8 mouse cellular contexts compared by ENCODE assay signal in genomic region chrX:70384917-70385275, GRCm38 (mm10). TPM values are rescaled to one million over a fixed set of nuclear protein-coding genes. Genes with fewer than 3 reads are reported as not detected.
A peak's percentile ranks its signal among the peaks of the same experiment; 100 is the strongest.
DNase-seq lines count a peak whose midpoint lies in the region; ATAC-seq and TF ChIP-seq lines count a peak whose summit lies in the region.

No protein-coding gene starts in this region.

- no peak for DNase-seq in lung, embryonic 14.5 days
- DNase-seq in lung, postnatal 25 days (ENCODE audit: low spot score), result no peak
- DNase-seq in limb, embryonic 10.5 days (ENCODE audit: low spot score), result no peak
- no peak for DNase-seq in thymus, adult 18-20 months
- DNase-seq in spleen, postnatal 10 days (ENCODE audit: low spot score in 2 of 2), result no peak

- no peak overlapping the region for H3K9ac ChIP-seq in lung, embryonic 14.5 days
- H3K9ac ChIP-seq in embryonic facial prominence, embryonic 15.5 days, result no peak overlapping the region
- H3K9ac ChIP-seq in neural tube, embryonic 15.5 days (replicated peaks), result peak overlapping the region; percentile 48

- 52% methylated on average over 3 of the region's 3 CpGs for WGBS in lung, embryonic 14.5 days
- WGBS in embryonic facial prominence, embryonic 15.5 days, result 48% methylated on average over 3 of the region's 3 CpGs
- WGBS in limb, embryonic 10.5 days, result 46% methylated on average over 3 of the region's 3 CpGs
- WGBS in neural tube, embryonic 15.5 days, result 59% methylated on average over 3 of the region's 3 CpGs

- peak overlapping the region; percentile 78; the same call in 1 of the 2 replicates for H3K27ac ChIP-seq in lung, embryonic 14.5 days (ENCODE audit: low read depth)
- peak overlapping the region; percentile 90; the same call in 1 of the 2 replicates for H3K27ac ChIP-seq in embryonic facial prominence, embryonic 15.5 days (replicated peaks)
- peak overlapping the region; percentile 85 for H3K27ac ChIP-seq in limb, embryonic 10.5 days
- peak overlapping the region; percentile 85 for H3K27ac ChIP-seq in neural tube, embryonic 15.5 days (replicated peaks)

- no peak for TF ChIP-seq CTCF in lung, embryonic 14.5 days (IDR thresholded peaks at IDR 0.05; ENCODE audit: low read depth)

- no peaks in the 10 kb centered on the region for H3K9me3 ChIP-seq in lung, embryonic 14.5 days (ENCODE audit: low read depth, low read length)
- no peaks in the 10 kb centered on the region for H3K9me3 ChIP-seq in embryonic facial prominence, embryonic 15.5 days (replicated peaks)
- H3K9me3 ChIP-seq in limb, embryonic 10.5 days (replicated peaks), result no peaks in the 10 kb centered on the region
- no peaks in the 10 kb centered on the region for H3K9me3 ChIP-seq in neural tube, embryonic 15.5 days (replicated peaks)

- H3K4me1 ChIP-seq in lung, embryonic 14.5 days (ENCODE audit: insufficient read depth), result no peaks in the 10 kb centered on the region
- 0 out of 2 replicates have a peak, but pooled peaks cover 6% of the 10 kb centered on the region for H3K4me1 ChIP-seq in embryonic facial prominence, embryonic 15.5 days
- H3K4me1 ChIP-seq in limb, embryonic 10.5 days, result no peaks in the 10 kb centered on the region
- peaks cover 11% of the 10 kb centered on the region for H3K4me1 ChIP-seq in neural tube, embryonic 15.5 days

- H3K4me2 ChIP-seq in lung, embryonic 14.5 days, result peak overlapping the region; percentile 56
- H3K4me2 ChIP-seq in embryonic facial prominence, embryonic 15.5 days (replicated peaks), result peak overlapping the region; percentile 49
- peak overlapping the region; percentile 59 for H3K4me2 ChIP-seq in neural tube, embryonic 15.5 days

- H3K27me3 ChIP-seq in lung, embryonic 14.5 days (ENCODE audit: insufficient read depth, low read length), result no peaks in the 10 kb centered on the region
- H3K27me3 ChIP-seq in embryonic facial prominence, embryonic 15.5 days, result no peaks in the 10 kb centered on the region
- H3K27me3 ChIP-seq in limb, embryonic 10.5 days (ENCODE audit: low read depth, poor library complexity, severe bottlenecking), result 0 out of 2 replicates have a peak, but pooled peaks cover 3% of the 10 kb centered on the region
- H3K27me3 ChIP-seq in neural tube, embryonic 15.5 days (replicated peaks), result no peaks in the 10 kb centered on the region

- 0 out of 2 replicates have a peak, but pooled peaks cover 5% of the 10 kb centered on the region for H3K36me3 ChIP-seq in lung, embryonic 14.5 days (ENCODE audit: insufficient read depth)
- no peaks in the 10 kb centered on the region for H3K36me3 ChIP-seq in embryonic facial prominence, embryonic 15.5 days
- peaks cover 15% of the 10 kb centered on the region for H3K36me3 ChIP-seq in limb, embryonic 10.5 days
- H3K36me3 ChIP-seq in neural tube, embryonic 15.5 days, result no peaks in the 10 kb centered on the region

- peak overlapping the region; percentile 51 for H3K4me3 ChIP-seq in lung, embryonic 14.5 days (ENCODE audit: low read depth, low read length)
- peak overlapping the region; percentile 51 for H3K4me3 ChIP-seq in embryonic facial prominence, embryonic 15.5 days (replicated peaks)
- peak overlapping the region; percentile 63 for H3K4me3 ChIP-seq in limb, embryonic 10.5 days
- peak overlapping the region; percentile 52 for H3K4me3 ChIP-seq in neural tube, embryonic 15.5 days (replicated peaks)

- ATAC-seq in lung, embryonic 14.5 days (ENCODE audit: insufficient read depth), result 0 out of 2 replicates have a peak, but pooled peaks have one; percentile 39
- ATAC-seq in embryonic facial prominence, embryonic 15.5 days (ENCODE audit: insufficient number of reproducible peaks, low FRiP score, low TSS enrichment, low read depth), result no peak
- no peak; the same call in 1 of the 2 replicates for ATAC-seq in neural tube, embryonic 15.5 days (ENCODE audit: low FRiP score)
- no peak for ATAC-seq in CD4-positive, CD25-positive, alpha-beta regulatory T cell, adult 4 months

RNA-seq across cellular contexts. Expression of gene 1110012L19Rik, which starts 0.8 kb away (rescaled TPM):
- polyA plus RNA-seq in lung, embryonic 14.5 days (2014; fragmentation: Nextera tagmentation; extraction: Ambion mirVana), result 28.2 and 30.6 TPM in 2 replicates
- 30.6 and 31.0 TPM in 2 replicates for polyA plus RNA-seq in embryonic facial prominence, embryonic 15.5 days (2015; fragmentation: Nextera tagmentation; extraction: Ambion mirVana)
- 24.4 and 27.5 TPM in 2 replicates for polyA plus RNA-seq in limb, embryonic 10.5 days (2016; fragmentation: Nextera tagmentation; extraction: Ambion mirVana)
- 39.1 and 43.9 TPM in 2 replicates for polyA plus RNA-seq in neural tube, embryonic 15.5 days (2015; fragmentation: Nextera tagmentation; extraction: Ambion mirVana)
- 10 to 100 TPM; 33.3 to 37.6 TPM for polyA plus RNA-seq in CD4-positive, CD25-positive, alpha-beta regulatory T cell, adult 4 months (2017; shearing (Covaris generic))

RNA-seq across cellular contexts. Expression of gene Ids, which starts 20.0 kb away (rescaled TPM):
- 2.5 and 2.9 TPM in 2 replicates for polyA plus RNA-seq in lung, embryonic 14.5 days (2014; fragmentation: Nextera tagmentation; extraction: Ambion mirVana)
- 4.0 and 4.4 TPM in 2 replicates for polyA plus RNA-seq in embryonic facial prominence, embryonic 15.5 days (2015; fragmentation: Nextera tagmentation; extraction: Ambion mirVana)
- 1.1 and 1.7 TPM in 2 replicates for polyA plus RNA-seq in limb, embryonic 10.5 days (2016; fragmentation: Nextera tagmentation; extraction: Ambion mirVana)
- polyA plus RNA-seq in neural tube, embryonic 15.5 days (2015; fragmentation: Nextera tagmentation; extraction: Ambion mirVana), result 12.4 and 15.6 TPM in 2 replicates
- polyA plus RNA-seq in CD4-positive, CD25-positive, alpha-beta regulatory T cell, adult 4 months (2017; shearing (Covaris generic)), result 1 to 10 TPM; 4.8 to 6.2 TPM
